Mouse (Mus musculus) CH12.LX (cell line): ENCODE data around the gene Chga.

Experiments
- EP300 ChIP-seq: IDR thresholded peaks from 2 replicates; pipeline ENCODE4 v1.6.1; 2011; ENCODE audit warnings: low read length, improper control_type of control experiment
- HCFC1 ChIP-seq: IDR thresholded peaks from 2 replicates; pipeline ENCODE4 v1.6.1; 2012; ENCODE audit warnings: low read depth, mild to moderate bottlenecking, inconsistent platforms, low read length, improper control_type of control experiment
- KAT2A ChIP-seq: IDR thresholded peaks from 2 replicates; pipeline ENCODE4 v1.6.1; 2012; ENCODE audit warnings: low read length, improper control_type of control experiment, inconsistent platforms; ENCODE audit not compliant: insufficient replicate concordance
- MAX ChIP-seq: IDR thresholded peaks from 2 replicates; pipeline ENCODE4 v1.6.1; 2011; ENCODE audit warnings: low read length, improper control_type of control experiment
- MXI1 ChIP-seq: IDR thresholded peaks from 2 replicates; pipeline ENCODE4 v1.6.1; 2011; ENCODE audit warnings: mild to moderate bottlenecking, low read depth, low read length, improper control_type of control experiment
- POLR2A ChIP-seq: IDR thresholded peaks from 2 replicates; pipeline ENCODE4 v1.6.1; 2011; ENCODE audit warnings: low read depth, mild to moderate bottlenecking, improper control_type of control experiment, low read length
- RAD21 ChIP-seq: IDR thresholded peaks from 2 replicates; pipeline ENCODE4 v1.6.1; 2011; ENCODE audit warnings: low read depth, mild to moderate bottlenecking, low read length, improper control_type of control experiment, moderate library complexity
- SMC3 ChIP-seq: IDR thresholded peaks from 2 replicates; pipeline ENCODE4 v1.6.1; 2011; ENCODE audit warnings: low read depth, low read length, improper control_type of control experiment
- TCF12 ChIP-seq: IDR thresholded peaks from 2 replicates; pipeline ENCODE4 v1.6.1; 2014; ENCODE audit warnings: low read depth, mild to moderate bottlenecking, inconsistent platforms, low read length, improper control_type of control experiment
- UBTF ChIP-seq: IDR thresholded peaks from 2 replicates; pipeline ENCODE4 v1.6.1; 2012; ENCODE audit warnings: low read depth, mild to moderate bottlenecking, inconsistent platforms, low read length, improper control_type of control experiment, moderate library complexity
- ZC3H11A ChIP-seq: IDR thresholded peaks from 2 replicates; pipeline ENCODE4 v1.6.1; 2012; ENCODE audit warnings: low read depth, mild to moderate bottlenecking, inconsistent platforms, low read length, improper control_type of control experiment
- ZKSCAN1 ChIP-seq: IDR thresholded peaks from 2 replicates; pipeline ENCODE4 v1.6.1; 2012; ENCODE audit warnings: low read depth, inconsistent platforms, low read length, improper control_type of control experiment, borderline replicate concordance
- ZNF384 ChIP-seq: IDR thresholded peaks from 2 replicates; pipeline ENCODE4 v1.6.1; 2012; ENCODE audit warnings: low read depth, low read length, improper control_type of control experiment, inconsistent platforms

DNA sequence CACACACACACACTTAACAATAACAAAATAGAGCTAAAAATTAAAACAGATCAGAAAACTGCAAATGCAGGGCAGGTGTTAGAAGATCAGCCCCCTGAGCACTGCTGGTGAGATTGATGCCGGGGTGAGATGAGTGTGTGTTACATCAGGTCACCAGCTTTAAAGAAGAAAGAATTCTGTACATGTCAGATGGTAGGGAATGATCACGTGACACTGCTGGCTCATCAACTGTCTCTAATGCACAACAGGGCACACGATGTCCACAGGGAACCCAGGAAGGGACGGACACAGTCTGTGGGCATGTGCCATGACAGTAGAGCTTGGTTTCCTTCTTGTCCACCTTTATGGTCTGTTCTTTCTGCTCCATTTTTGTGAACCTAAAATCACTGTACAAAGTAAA, 38.6 kb upstream of the Chga start:
- TF ChIP-seq EP300 = no peak
- TF ChIP-seq KAT2A = no peak
- no peak for TF ChIP-seq MXI1
- TF ChIP-seq ZC3H11A = no peak
- TF ChIP-seq HCFC1 = no peak
- TF ChIP-seq RAD21 = no peak
- no peak for TF ChIP-seq POLR2A
- no peak for TF ChIP-seq MAX
- no peak for TF ChIP-seq ZNF384
- no peak for TF ChIP-seq ZKSCAN1
- no peak for TF ChIP-seq UBTF
- TF ChIP-seq SMC3 = no peak
- no peak for TF ChIP-seq TCF12
